Mouse (Mus musculus): ENCODE measurements around the gene Prelid3b.
A peak's percentile ranks its signal among the peaks of the same experiment; 100 is the strongest.

Prelid3b gene

GRCm38 (mm10) chr2:174472818-174473549, at the start of gene Prelid3b:
TSS of gene Prelid3b (minus strand) at chr2:174473081.
- DNase-seq (ENCODE audit: low read depth), result peak; percentile 100

GRCm38 (mm10) chr2:174522134-174522533, 49.3 kb upstream of the Prelid3b start:
- DNase-seq (ENCODE audit: low read depth), result no peak

DNA sequence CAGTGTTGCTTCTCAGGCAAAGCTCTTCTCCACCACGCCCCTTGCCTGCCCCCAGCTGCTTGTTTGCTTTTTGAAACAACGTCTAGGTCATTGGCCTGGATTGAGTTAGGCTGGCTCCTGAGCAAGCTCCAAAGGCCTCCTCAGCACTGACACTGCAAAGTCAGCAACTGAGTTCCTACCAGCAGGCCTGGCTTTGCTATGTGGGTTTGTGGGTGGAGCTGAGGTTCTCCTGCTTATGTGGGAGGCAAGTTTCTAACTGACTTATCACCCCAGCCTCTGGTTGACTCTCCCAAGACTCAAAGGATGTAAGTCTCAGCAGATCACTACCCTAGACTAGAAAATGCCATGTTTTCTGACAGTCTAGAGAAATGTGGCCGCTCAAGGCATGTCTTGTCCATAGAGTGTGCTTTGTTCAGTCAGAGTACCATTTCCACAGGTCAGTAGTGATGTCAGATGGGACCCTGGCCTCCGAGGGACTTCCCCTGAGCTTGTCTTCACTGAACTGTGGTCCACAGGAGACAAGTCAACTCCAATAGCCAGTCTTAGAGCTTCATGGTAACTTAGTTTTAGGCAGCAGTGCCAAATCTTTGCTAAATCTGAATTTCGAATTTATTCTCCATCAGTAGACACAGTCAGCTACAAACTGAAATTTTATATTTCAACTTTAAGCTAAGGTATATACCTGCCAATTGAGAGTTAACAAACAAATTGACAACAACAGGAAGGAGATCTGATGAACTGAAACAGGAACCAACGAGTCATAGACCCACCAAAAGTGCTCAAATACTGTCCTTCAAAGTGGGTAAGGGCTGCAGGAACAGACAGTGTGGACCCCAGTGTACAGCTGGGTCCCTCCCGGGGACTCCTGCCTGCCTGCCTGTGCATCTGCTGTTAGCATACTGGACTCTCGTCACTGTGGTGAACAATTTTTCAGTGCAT, 44.5 kb upstream of the Prelid3b start:
- peak; percentile 85 for DNase-seq (ENCODE audit: low read depth)

- DNase-seq (ENCODE audit: low read depth), result peak; percentile 47
These were observed 42.0 kb upstream of the Prelid3b start for GRCm38 (mm10) chr2:174514887-174515286.

GRCm38 (mm10) chr2:174513827-174514226, 40.9 kb upstream of the Prelid3b start:
- no peak for DNase-seq (ENCODE audit: low read depth)

DNA sequence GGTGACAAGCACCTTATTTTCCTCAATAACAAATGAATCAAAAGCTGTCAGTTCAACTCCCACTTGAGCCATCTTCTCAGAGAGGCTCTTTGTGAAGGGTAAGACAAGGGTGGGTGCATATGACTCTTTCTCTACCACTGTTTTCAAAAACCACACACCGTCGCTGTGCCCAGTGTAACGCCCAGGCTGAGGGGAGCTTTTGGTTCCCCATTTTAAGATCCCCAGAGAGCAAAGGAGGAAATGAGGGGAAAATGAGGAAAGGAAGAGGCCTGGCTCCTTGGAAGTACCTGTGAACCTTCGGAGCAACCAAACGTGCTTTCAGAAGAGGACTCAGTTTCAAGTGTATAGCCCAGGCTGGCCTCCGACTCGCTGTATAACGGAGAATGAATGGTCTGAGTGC, 36.9 kb upstream of the Prelid3b start:
- DNase-seq (ENCODE audit: low read depth), result no peak

GRCm38 (mm10) chr2:174507998-174508397, 35.1 kb upstream of the Prelid3b start:
- no peak for DNase-seq (ENCODE audit: low read depth)

DNA sequence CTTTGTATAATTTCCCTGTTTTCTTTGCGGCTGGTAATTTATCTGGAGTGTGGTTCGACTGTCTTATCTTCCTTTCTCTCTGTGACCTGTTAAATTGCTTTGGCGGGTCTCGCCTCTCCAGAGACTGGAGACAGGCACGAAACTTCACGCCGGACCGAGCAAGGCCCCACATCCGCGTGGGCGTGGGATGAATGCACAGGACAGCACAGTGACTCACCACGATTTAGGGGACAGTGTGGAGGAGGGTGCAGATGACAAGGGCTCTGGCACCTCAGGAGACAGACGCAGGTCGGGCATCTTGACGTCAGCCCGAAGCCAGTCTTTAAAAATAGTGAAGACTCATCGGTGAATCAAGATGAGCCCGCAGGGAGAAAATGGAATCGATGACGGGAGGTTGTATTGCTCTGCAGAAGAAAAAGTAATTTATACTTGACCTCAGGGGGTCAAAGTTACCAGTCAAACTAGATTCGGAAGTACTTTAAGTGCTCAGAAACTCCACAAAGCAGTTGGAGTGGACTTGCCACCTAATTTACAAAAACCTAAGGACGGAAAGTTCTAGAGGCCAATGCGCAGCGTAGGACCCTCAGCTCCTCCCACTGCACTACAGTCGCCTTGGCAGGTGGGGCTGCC, 30.1 kb upstream of the Prelid3b start:
- DNase-seq (ENCODE audit: low read depth), result no peak

GRCm38 (mm10) chr2:174502321-174502720, 29.4 kb upstream of the Prelid3b start:
- DNase-seq (ENCODE audit: low read depth), result no peak

- no peak for DNase-seq (ENCODE audit: low read depth)
These were observed 28.6 kb upstream of the Prelid3b start for GRCm38 (mm10) chr2:174501517-174501916.

GRCm38 (mm10) chr2:174500814-174501503, 28.1 kb upstream of the Prelid3b start:
- DNase-seq (ENCODE audit: low read depth), result no peak

- peak; percentile 80 for DNase-seq (ENCODE audit: low read depth)
These were observed 20.0 kb upstream of the Prelid3b start for GRCm38 (mm10) chr2:174492858-174493257.

GRCm38 (mm10) chr2:174487005-174487404, 14.1 kb upstream of the Prelid3b start:
- DNase-seq (ENCODE audit: low read depth), result no peak

DNA sequence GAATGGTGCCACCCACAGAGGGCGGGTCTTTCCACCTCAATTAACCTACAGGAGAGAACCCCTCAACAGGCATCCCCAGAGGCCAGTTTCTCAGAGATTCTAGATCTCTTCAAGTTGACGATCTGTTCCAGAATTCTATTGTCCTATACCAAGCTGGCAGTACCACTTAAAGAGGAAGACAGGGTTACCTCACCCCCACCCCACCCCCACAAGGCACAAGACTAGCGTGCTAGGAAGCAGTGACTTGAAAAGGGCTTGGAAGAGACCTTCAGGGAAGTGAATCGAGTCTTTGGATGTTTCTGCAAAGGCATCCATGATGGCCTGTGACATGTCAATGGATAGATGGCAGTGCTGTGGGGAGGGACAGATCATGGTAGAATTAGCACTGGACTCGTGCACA, 5.9 kb upstream of the Prelid3b start:
- DNase-seq (ENCODE audit: low read depth), result no peak

GRCm38 (mm10) chr2:174477543-174478319, 4.8 kb upstream of the Prelid3b start:
- DNase-seq (ENCODE audit: low read depth), result no peak

GRCm38 (mm10) chr2:174473550-174473927, 658 bp upstream of the Prelid3b start:
- DNase-seq (ENCODE audit: low read depth), result no peak

- DNase-seq (ENCODE audit: low read depth), result no peak
These were observed 474 bp downstream of the Prelid3b start for GRCm38 (mm10) chr2:174472407-174472806.

DNA sequence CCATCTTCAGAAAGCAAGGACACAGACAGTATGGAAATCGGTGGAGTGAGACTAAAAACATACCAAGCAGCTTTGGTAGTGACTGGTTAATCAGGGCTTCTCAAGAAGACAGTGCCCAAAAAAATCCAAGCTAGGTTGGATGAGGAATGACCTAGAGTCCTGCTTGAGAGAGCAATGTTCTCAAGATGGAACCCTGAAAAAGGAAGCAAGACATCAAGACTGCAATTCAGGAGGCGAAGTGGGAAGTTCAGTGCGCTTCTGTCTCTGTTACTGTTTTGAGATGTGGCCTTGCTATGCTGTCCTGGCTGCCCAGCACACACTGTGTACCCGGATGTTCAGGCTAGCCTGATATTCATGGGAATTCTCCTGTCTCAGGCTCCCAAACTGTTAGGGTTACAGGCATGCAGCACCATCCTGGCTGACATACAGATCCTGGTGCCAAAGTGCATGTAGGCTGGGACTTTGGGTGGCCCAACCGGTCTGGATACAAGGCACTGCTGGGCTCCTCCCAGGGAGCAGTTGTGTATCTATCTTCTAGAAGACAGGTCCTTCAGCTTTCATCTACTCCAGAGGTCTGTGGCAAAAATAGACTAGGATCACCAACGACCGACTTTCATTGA, 2.0 kb downstream of the Prelid3b start:
- no peak for DNase-seq (ENCODE audit: low read depth)

DNA sequence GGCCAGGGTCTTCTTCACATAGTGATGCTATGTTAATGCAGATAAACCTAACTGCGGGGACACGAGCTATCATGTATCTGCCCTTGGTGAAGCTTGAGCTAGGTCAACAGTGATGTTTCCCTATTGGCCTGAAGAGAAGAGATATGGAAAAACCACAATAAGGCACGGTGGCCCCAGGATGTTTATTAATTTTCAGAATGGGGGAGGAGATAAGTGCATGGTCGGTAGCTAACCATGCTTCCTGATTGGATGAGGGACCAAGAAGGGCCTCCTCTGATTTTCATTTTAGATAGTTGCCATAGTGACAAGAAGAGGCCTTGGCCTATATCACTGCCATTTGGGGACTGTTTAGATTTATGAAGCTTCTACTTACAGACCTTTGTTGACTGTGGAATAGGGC, 2.5 kb downstream of the Prelid3b start:
- peak; percentile 68 for DNase-seq (ENCODE audit: low read depth)

GRCm38 (mm10) chr2:174463789-174464523, 8.9 kb downstream of the Prelid3b start, which contains the start of gene Atp5e:
TSS of gene Atp5e (minus strand) at chr2:174464105.
- DNase-seq (ENCODE audit: low read depth), result peak; percentile 91

Measured in induced T-regulatory cell, adult 2 months (primary cell).